Mouse (Mus musculus): ENCODE measurements at regions not wholly inside any gene's neighbourhood (a gene's known extent, or its start where the extent isn't known, plus 50 kb on each side); places are given as distances from the start of the nearest gene placed in this dataset.

- Histone ChIP-seq H3K4me3 (ENCODE audit: control insufficient read depth in 1 of 2, insufficient read depth in 1 of 2, low read depth in 2 of 2, low read length in 2 of 2) (no peak overlapping the region), H3K9ac (ENCODE audit: control insufficient read depth, low read depth, low read length, poor library complexity, severe bottlenecking) (no peak overlapping the region), H3K36me3 (ENCODE audit: control insufficient read depth in 1 of 2, insufficient read depth in 2 of 2, low read length in 2 of 2) (no peaks in the 10 kb centered on the region), H3K9me3 (replicated peaks; ENCODE audit: insufficient read depth, low read length) (no peaks in the 10 kb centered on the region), H3K27ac (ENCODE audit: control insufficient read depth, low read depth, low read length) (no peak overlapping the region), H3K27me3 (ENCODE audit: control insufficient read depth in 1 of 2, insufficient read depth in 2 of 2, low read length in 2 of 2) (no peaks in the 10 kb centered on the region), H3K79me2 (ENCODE audit: control insufficient read depth, insufficient read depth, low read length, poor library complexity) (no peaks in the 10 kb centered on the region), H3K4me1 (ENCODE audit: control insufficient read depth in 1 of 2, insufficient read depth in 2 of 2, low read length in 2 of 2) (no peaks in the 10 kb centered on the region)
- no peak for TF ChIP-seq KAT2A (conservative IDR thresholded peaks at IDR 0.05; ENCODE audit: low read depth, low read length)
- no peak for TF ChIP-seq USF1 (IDR thresholded peaks at IDR 0.05; ENCODE audit: low read depth, low read length)
- TF ChIP-seq MAX (IDR thresholded peaks at IDR 0.05; ENCODE audit: low read length): no peak
- TF ChIP-seq SIN3A (IDR thresholded peaks at IDR 0.05; ENCODE audit: low read length): no peak
- no peak for TF ChIP-seq RAD21 (IDR thresholded peaks at IDR 0.05; ENCODE audit: low read depth, low read length)
- no peak for TF ChIP-seq MXI1 (IDR thresholded peaks at IDR 0.05; ENCODE audit: low read depth, low read length)
- no peak for TF ChIP-seq ZNF384 (IDR thresholded peaks at IDR 0.05; ENCODE audit: low read depth, low read length)
- TF ChIP-seq E2F4 (IDR thresholded peaks at IDR 0.05; ENCODE audit: borderline replicate concordance, low read depth, low read length): no peak
- TF ChIP-seq CTCF (IDR thresholded peaks at IDR 0.05 in 2 of 3, conservative IDR thresholded peaks at IDR 0.05 in 1 of 3; ENCODE audit: control insufficient read depth in 1 of 3, insufficient read depth in 1 of 3, low read depth in 2 of 3, low read length in 3 of 3, poor library complexity in 1 of 3, severe bottlenecking in 1 of 3): no peak
- TF ChIP-seq MAFK (IDR thresholded peaks at IDR 0.05; ENCODE audit: borderline replicate concordance, low read depth, low read length): no peak
- no peak for TF ChIP-seq EP300 (IDR thresholded peaks at IDR 0.05; ENCODE audit: low read depth in 1 of 2, low read length in 2 of 2)
- TF ChIP-seq JUND (IDR thresholded peaks at IDR 0.05; ENCODE audit: low read depth, low read length): no peak
- no peak for TF ChIP-seq MAZ (IDR thresholded peaks at IDR 0.05; ENCODE audit: low read depth, low read length)
- no peak for DNase-seq (ENCODE audit: low read depth, low spot score)
Observed at GRCm38 (mm10) chr15:68605478-68605877, 2104.8 kb upstream of the Lrrc6 start.

GRCm38 (mm10) chr15:68582177-68582576 is 2081.5 kb upstream of the Lrrc6 start:
- H3K27me3 ChIP-seq (ENCODE audit: control insufficient read depth in 1 of 2, insufficient read depth in 2 of 2, low read length in 2 of 2): no peaks in the 10 kb centered on the region
- no peak for DNase-seq (ENCODE audit: low read depth, low spot score)

More at GRCm38 (mm10) chr15:68582177-68582576, 2081.5 kb upstream of the Lrrc6 start:
- TF ChIP-seq CHD2 (IDR thresholded peaks at IDR 0.05; ENCODE audit: low read length) (no peak), ELF1 (IDR thresholded peaks at IDR 0.05; ENCODE audit: low read depth, low read length) (no peak), MYB (IDR thresholded peaks at IDR 0.05; ENCODE audit: low read depth, low read length) (no peak), GABPA (IDR thresholded peaks at IDR 0.05; ENCODE audit: low read depth, low read length) (no peak), ZMIZ1 (IDR thresholded peaks at IDR 0.05; ENCODE audit: low read depth, low read length) (no peak), HCFC1 (IDR thresholded peaks at IDR 0.05; ENCODE audit: low read depth, low read length) (no peak), SIN3A (IDR thresholded peaks at IDR 0.05; ENCODE audit: low read length) (no peak), CHD1 (IDR thresholded peaks at IDR 0.05; ENCODE audit: low read depth, low read length) (no peak), KAT2A (conservative IDR thresholded peaks at IDR 0.05; ENCODE audit: low read depth, low read length) (no peak), UBTF (IDR thresholded peaks at IDR 0.05; ENCODE audit: borderline replicate concordance, insufficient read depth, low read depth, low read length) (no peak), NRF1 (IDR thresholded peaks at IDR 0.05; ENCODE audit: insufficient read depth, low read depth, low read length, poor library complexity, severe bottlenecking) (no peak)
- Histone ChIP-seq H3K36me3 (ENCODE audit: control insufficient read depth in 1 of 2, insufficient read depth in 2 of 2, low read length in 2 of 2) (no peaks in the 10 kb centered on the region), H3K9me3 (replicated peaks; ENCODE audit: insufficient read depth, low read length) (no peaks in the 10 kb centered on the region), H3K9ac (ENCODE audit: control insufficient read depth, low read depth, low read length, poor library complexity, severe bottlenecking) (no peak overlapping the region), H3K79me2 (ENCODE audit: control insufficient read depth, insufficient read depth, low read length, poor library complexity) (no peaks in the 10 kb centered on the region), H3K4me3 (ENCODE audit: control insufficient read depth in 1 of 2, insufficient read depth in 1 of 2, low read depth in 2 of 2, low read length in 2 of 2) (no peak overlapping the region), H3K27ac (ENCODE audit: control insufficient read depth, low read depth, low read length) (no peak overlapping the region), H3K4me1 (ENCODE audit: control insufficient read depth in 1 of 2, insufficient read depth in 2 of 2, low read length in 2 of 2) (no peaks in the 10 kb centered on the region)

All from MEL (cell line).